ENCODE assay signal across 10 mouse cellular contexts in genomic region chr9:107323558-107323957, GRCm38 (mm10). TPM values are rescaled to one million over a fixed set of nuclear protein-coding genes. Genes with fewer than 3 reads are reported as not detected.
DNase-seq lines count a peak whose midpoint lies in the region; ATAC-seq lines count a peak whose summit lies in the region.
"Had no signal": no experiment of that assay in that cellular context is flagged by ENCODE, and none has a peak within 500 bp of the region (broad histone marks: within the 10 kb centered on the region; RNA-seq: fewer than 3 reads in every experiment).

No protein-coding gene starts in this region.

- H3K9ac ChIP-seq in heart, embryonic 15.5 days: no peak overlapping the region
- H3K9ac ChIP-seq: liver, embryonic 13.5 days had no signal

- 0 out of 2 replicates have a peak, but pooled peaks cover 4% of the 10 kb centered on the region for H3K36me3 ChIP-seq in heart, embryonic 10.5 days
- H3K36me3 ChIP-seq in heart, embryonic 15.5 days: no peaks in the 10 kb centered on the region
- H3K36me3 ChIP-seq: liver, embryonic 13.5 days had no signal

- 74% methylated on average over 6 of the region's 6 CpGs for WGBS in heart, embryonic 10.5 days
- WGBS in heart, embryonic 15.5 days: 19% methylated on average over 6 of the region's 6 CpGs

- H3K9me3 ChIP-seq in heart, embryonic 10.5 days: no peaks in the 10 kb centered on the region
- no peaks in the 10 kb centered on the region for H3K9me3 ChIP-seq in heart, embryonic 15.5 days (replicated peaks)
- H3K9me3 ChIP-seq: liver, embryonic 13.5 days had no signal

- no peaks in the 10 kb centered on the region for H3K27me3 ChIP-seq in heart, embryonic 10.5 days (ENCODE audit: insufficient read depth, poor library complexity, severe bottlenecking)
- H3K27me3 ChIP-seq in heart, embryonic 15.5 days: no peaks in the 10 kb centered on the region
- H3K27me3 ChIP-seq: CH12.LX; liver, embryonic 13.5 days had no signal

- peak; percentile 99 for DNase-seq in heart, adult 11 months
- DNase-seq in heart, embryonic 10.5 days (ENCODE audit: low spot score): no peak
- DNase-seq in thymus, adult 18-20 months: peak; percentile 18 to 31
- no peak for DNase-seq in thymus, postnatal 10 days (ENCODE audit: low spot score in 2 of 2)
- DNase-seq in lung, postnatal 36 days: peak; percentile 86
- DNase-seq in c-Kit-positive CD71-positive TER-119-positive erythroid progenitor cells, embryonic 14.5 days (ENCODE audit: low spot score): no peak
- DNase-seq in right cerebral cortex, postnatal 36 days (ENCODE audit: low spot score in 2 of 2): no peak
- DNase-seq: liver, embryonic 13.5 days had no signal

- H3K4me2 ChIP-seq in heart, embryonic 15.5 days: no peak overlapping the region
- H3K4me2 ChIP-seq: liver, embryonic 13.5 days had no signal

- peaks cover 12% of the 10 kb centered on the region for H3K4me1 ChIP-seq in heart, embryonic 10.5 days
- H3K4me1 ChIP-seq in heart, embryonic 15.5 days (replicated peaks): peaks cover 39% of the 10 kb centered on the region

- H3K27ac ChIP-seq in heart, embryonic 10.5 days: no peak overlapping the region; the same call in 1 of the 2 replicates
- H3K27ac ChIP-seq in heart, embryonic 15.5 days: peak overlapping the region; percentile 80
- H3K27ac ChIP-seq: liver, embryonic 13.5 days had no signal

- ATAC-seq in heart, embryonic 15.5 days (replicated peaks; ENCODE audit: insufficient number of reproducible peaks, insufficient read depth, low FRiP score, low read depth): peak; percentile 73

- no peak overlapping the region for H3K4me3 ChIP-seq in heart, embryonic 10.5 days
- no peak overlapping the region for H3K4me3 ChIP-seq in heart, embryonic 15.5 days
- H3K4me3 ChIP-seq: liver, embryonic 13.5 days had no signal

RNA-seq across cellular contexts. Expression of gene Hemk1, which starts 14.6 kb away (rescaled TPM):
- polyA plus RNA-seq in heart, embryonic 10.5 days (2016; fragmentation: Nextera tagmentation; extraction: Ambion mirVana): 13.4 and 14.6 TPM in 2 replicates
- polyA plus RNA-seq in heart, embryonic 15.5 days (2015; fragmentation: Nextera tagmentation; extraction: Ambion mirVana): 11.2 and 11.8 TPM in 2 replicates

RNA-seq across cellular contexts. Expression of gene 6430571L13Rik, which starts 16.8 kb away (rescaled TPM):
- polyA plus RNA-seq in heart, embryonic 10.5 days (2016; fragmentation: Nextera tagmentation; extraction: Ambion mirVana): 0.74 and 1.2 TPM in 2 replicates
- polyA plus RNA-seq in heart, embryonic 15.5 days (2015; fragmentation: Nextera tagmentation; extraction: Ambion mirVana): 0.90 and 1.1 TPM in 2 replicates

RNA-seq across cellular contexts. Expression of gene Cish, which starts 27.7 kb away (rescaled TPM):
- 9.4 and 13.2 TPM in 2 replicates for polyA plus RNA-seq in heart, embryonic 10.5 days (2016; fragmentation: Nextera tagmentation; extraction: Ambion mirVana)
- polyA plus RNA-seq in heart, embryonic 15.5 days (2015; fragmentation: Nextera tagmentation; extraction: Ambion mirVana): 31.1 and 36.3 TPM in 2 replicates

RNA-seq across cellular contexts. Expression of gene Mapkapk3, which starts 33.9 kb away (rescaled TPM):
- 7.1 and 10.1 TPM in 2 replicates for polyA plus RNA-seq in heart, embryonic 10.5 days (2016; fragmentation: Nextera tagmentation; extraction: Ambion mirVana)
- 6.9 and 12.9 TPM in 2 replicates for polyA plus RNA-seq in heart, embryonic 15.5 days (2015; fragmentation: Nextera tagmentation; extraction: Ambion mirVana)

Comparison
In these comparisons a context has a peak if more than half of its experiments do, and no peak if none do; other contexts are left out.
1. DNase-seq: peak in heart, adult 11 months (single experiment), thymus, adult 18-20 months (2 of 2) and lung, postnatal 36 days (single experiment); none in heart, embryonic 10.5 days (single experiment), thymus, postnatal 10 days (0 of 2), c-Kit-positive CD71-positive TER-119-positive erythroid progenitor cells, embryonic 14.5 days (single experiment) and right cerebral cortex, postnatal 36 days (0 of 2).